In genomic region chr9:101413071-101413633, GRCm38 (mm10) we compare ENCODE assay signal across 12 mouse cellular contexts.
DNase-seq lines count a peak whose midpoint lies in the region; ATAC-seq and TF ChIP-seq lines count a peak whose summit lies in the region.
"Had no signal": no experiment of that assay in that cellular context is flagged by ENCODE, and none has a peak within 500 bp of the region (broad histone marks: within the 10 kb centered on the region; RNA-seq: fewer than 3 reads in every experiment).

No protein-coding gene starts in this region.

- H3K4me3 ChIP-seq in hindbrain, postnatal 0 days (ENCODE audit: low read length) = no peak overlapping the region
- no peak overlapping the region for H3K4me3 ChIP-seq in hindbrain, embryonic 11.5 days (ENCODE audit: low read depth, low read length)
- no peak overlapping the region for H3K4me3 ChIP-seq in heart, adult 2 months
- no peak overlapping the region for H3K4me3 ChIP-seq in neural tube, embryonic 14.5 days (ENCODE audit: low read depth, low read length)
- no peak overlapping the region for H3K4me3 ChIP-seq in lung, adult 2 months (replicated peaks; ENCODE audit: extremely low read depth, low read depth, low read length)
- H3K4me3 ChIP-seq: left cerebral cortex, adult 2 months; liver, embryonic 15.5 days; neural tube, embryonic 12.5 days had no signal

- H3K4me1 ChIP-seq in hindbrain, postnatal 0 days (ENCODE audit: insufficient read depth, low read length) = 0 out of 2 replicates have a peak, but pooled peaks cover 4% of the 10 kb centered on the region
- H3K4me1 ChIP-seq in hindbrain, embryonic 11.5 days (replicated peaks; ENCODE audit: control insufficient read depth, insufficient read depth, low read length) = no peaks in the 10 kb centered on the region
- H3K4me1 ChIP-seq in heart, adult 2 months (ENCODE audit: control insufficient read depth, insufficient read depth, low read length) = no peaks in the 10 kb centered on the region; the same call in 1 of the 2 replicates
- H3K4me1 ChIP-seq in neural tube, embryonic 14.5 days (ENCODE audit: control insufficient read depth, insufficient read depth, low read length) = no peaks in the 10 kb centered on the region
- no peaks in the 10 kb centered on the region for H3K4me1 ChIP-seq in lung, adult 2 months (ENCODE audit: control insufficient read depth, insufficient read depth, low read length)
- H3K4me1 ChIP-seq: liver, embryonic 15.5 days had no signal

- TF ChIP-seq POLR2A in heart, adult 2 months (IDR thresholded peaks at IDR 0.05; ENCODE audit: insufficient read depth, low read depth, low read length) = no peak
- TF ChIP-seq POLR2A in lung, adult 2 months (IDR thresholded peaks at IDR 0.05; ENCODE audit: borderline replicate concordance, extremely low read depth, low read depth, low read length) = no peak

- H3K79me2 ChIP-seq in heart, adult 2 months (replicated peaks; ENCODE audit: control insufficient read depth, insufficient read depth, low read length) = no peaks in the 10 kb centered on the region

- no peaks in the 10 kb centered on the region for H3K27me3 ChIP-seq in hindbrain, postnatal 0 days (ENCODE audit: insufficient read depth, low read length)
- H3K27me3 ChIP-seq in hindbrain, embryonic 11.5 days (ENCODE audit: control insufficient read depth, insufficient read depth, low read length) = no peaks in the 10 kb centered on the region
- no peaks in the 10 kb centered on the region for H3K27me3 ChIP-seq in heart, adult 2 months (ENCODE audit: control insufficient read depth, insufficient read depth, low read length)
- no peaks in the 10 kb centered on the region for H3K27me3 ChIP-seq in neural tube, embryonic 14.5 days (ENCODE audit: control insufficient read depth, insufficient read depth, low read length)
- H3K27me3 ChIP-seq: liver, embryonic 15.5 days; neural tube, embryonic 12.5 days had no signal

- no peaks in the 10 kb centered on the region for H3K36me3 ChIP-seq in hindbrain, postnatal 0 days (ENCODE audit: insufficient read depth, low read length)
- H3K36me3 ChIP-seq in hindbrain, embryonic 11.5 days (ENCODE audit: control insufficient read depth, insufficient read depth, low read length) = no peaks in the 10 kb centered on the region
- no peaks in the 10 kb centered on the region for H3K36me3 ChIP-seq in heart, adult 2 months (ENCODE audit: control insufficient read depth, insufficient read depth, low read length)
- no peaks in the 10 kb centered on the region for H3K36me3 ChIP-seq in neural tube, embryonic 14.5 days (ENCODE audit: control insufficient read depth, insufficient read depth, low read length)
- H3K36me3 ChIP-seq: liver, embryonic 15.5 days; neural tube, embryonic 12.5 days had no signal

- WGBS in hindbrain, postnatal 0 days = 64% methylated on average over 3 of the region's 3 CpGs
- 87% methylated on average over 3 of the region's 3 CpGs for WGBS in hindbrain, embryonic 11.5 days
- 58% methylated on average over 3 of the region's 3 CpGs for WGBS in heart, adult 2 months
- 73% methylated on average over 3 of the region's 3 CpGs for WGBS in neural tube, embryonic 14.5 days
- 69% methylated on average over 3 of the region's 3 CpGs for WGBS in lung, adult 2 months

- TF ChIP-seq CTCF in hindbrain, postnatal 0 days (IDR thresholded peaks at IDR 0.05; ENCODE audit: low read depth) = no peak
- no peak for TF ChIP-seq CTCF in heart, adult 2 months (IDR thresholded peaks at IDR 0.05)
- TF ChIP-seq CTCF in lung, adult 2 months (IDR thresholded peaks at IDR 0.05; ENCODE audit: insufficient read depth, low read length) = no peak

- ATAC-seq in hindbrain, postnatal 0 days = peak; percentile 71
- ATAC-seq in hindbrain, embryonic 11.5 days (ENCODE audit: low FRiP score) = no peak
- peak; percentile 31; the same call in 1 of the 2 replicates for ATAC-seq in neural tube, embryonic 14.5 days (ENCODE audit: low read depth)
- no peak for ATAC-seq in erythroid progenitor cell, adult 5-6 weeks (replicated peaks; ENCODE audit: low FRiP score, poor library complexity, severe bottlenecking)

- no peak for TF ChIP-seq EP300 in heart, adult 2 months (IDR thresholded peaks at IDR 0.05; ENCODE audit: insufficient read depth, low read depth, low read length)

- no peaks in the 10 kb centered on the region for H3K9me3 ChIP-seq in hindbrain, postnatal 0 days (ENCODE audit: low read length)
- no peaks in the 10 kb centered on the region for H3K9me3 ChIP-seq in hindbrain, embryonic 11.5 days (ENCODE audit: control insufficient read depth, low read length)
- H3K9me3 ChIP-seq in neural tube, embryonic 14.5 days (ENCODE audit: control insufficient read depth, low read length) = no peaks in the 10 kb centered on the region
- H3K9me3 ChIP-seq: liver, embryonic 15.5 days; neural tube, embryonic 12.5 days had no signal

- no peak overlapping the region for H3K9ac ChIP-seq in hindbrain, postnatal 0 days (replicated peaks; ENCODE audit: low read length)
- no peak overlapping the region for H3K9ac ChIP-seq in hindbrain, embryonic 11.5 days (ENCODE audit: low read depth, low read length)
- no peak overlapping the region for H3K9ac ChIP-seq in heart, adult 2 months (ENCODE audit: low read depth, low read length)
- no peak overlapping the region for H3K9ac ChIP-seq in neural tube, embryonic 14.5 days (replicated peaks; ENCODE audit: low read depth, low read length)
- H3K9ac ChIP-seq: liver, embryonic 15.5 days; neural tube, embryonic 12.5 days had no signal

- intact Hi-C loops in heart, adult 2 months (cut with DNase I) = loop anchor here (5.0 kb wide), 1 partner anchor 264 kb away; no protein-coding TSS in a partner anchor

- peak; percentile 30 for DNase-seq in hindbrain, postnatal 0 days (ENCODE audit: low spot score)
- no peak for DNase-seq in hindbrain, embryonic 11.5 days (ENCODE audit: low spot score)
- peak; percentile 15 for DNase-seq in ovary, postnatal 36 days (ENCODE audit: low spot score)
- DNase-seq in ovary, postnatal 10 days (ENCODE audit: low spot score) = no peak
- peak; percentile 38 to 72 for DNase-seq in heart, adult 2 months
- no peak for DNase-seq in lung, adult 2 months
- DNase-seq: kidney, adult 18-20 months had no signal

- H3K27ac ChIP-seq in hindbrain, postnatal 0 days = no peak overlapping the region
- no peak overlapping the region for H3K27ac ChIP-seq in hindbrain, embryonic 11.5 days (ENCODE audit: low read depth, low read length)
- peak overlapping the region; percentile 65 for H3K27ac ChIP-seq in heart, adult 2 months
- H3K27ac ChIP-seq in neural tube, embryonic 14.5 days (ENCODE audit: low read depth, low read length) = no peak overlapping the region
- H3K27ac ChIP-seq: left cerebral cortex, adult 2 months; liver, embryonic 15.5 days; neural tube, embryonic 12.5 days had no signal

- no peak overlapping the region for H3K4me2 ChIP-seq in hindbrain, postnatal 0 days (ENCODE audit: low read depth, low read length)
- H3K4me2 ChIP-seq in hindbrain, embryonic 11.5 days (replicated peaks; ENCODE audit: low read depth, low read length) = no peak overlapping the region
- no peak overlapping the region for H3K4me2 ChIP-seq in neural tube, embryonic 14.5 days (ENCODE audit: low read depth, low read length)
- H3K4me2 ChIP-seq: liver, embryonic 15.5 days; neural tube, embryonic 12.5 days had no signal

Comparison
In these comparisons a context has a peak if more than half of its experiments do, and no peak if none do; other contexts are left out.
1. ATAC-seq: peak in hindbrain, postnatal 0 days (single experiment) and neural tube, embryonic 14.5 days (single experiment); none in hindbrain, embryonic 11.5 days (single experiment) and erythroid progenitor cell, adult 5-6 weeks (single experiment).
2. DNase-seq: peak in hindbrain, postnatal 0 days (single experiment), ovary, postnatal 36 days (single experiment) and heart, adult 2 months (2 of 2); none in hindbrain, embryonic 11.5 days (single experiment), ovary, postnatal 10 days (single experiment) and lung, adult 2 months (single experiment).